8 mouse cellular contexts compared by ENCODE assay signal in the genomic region with DNA sequence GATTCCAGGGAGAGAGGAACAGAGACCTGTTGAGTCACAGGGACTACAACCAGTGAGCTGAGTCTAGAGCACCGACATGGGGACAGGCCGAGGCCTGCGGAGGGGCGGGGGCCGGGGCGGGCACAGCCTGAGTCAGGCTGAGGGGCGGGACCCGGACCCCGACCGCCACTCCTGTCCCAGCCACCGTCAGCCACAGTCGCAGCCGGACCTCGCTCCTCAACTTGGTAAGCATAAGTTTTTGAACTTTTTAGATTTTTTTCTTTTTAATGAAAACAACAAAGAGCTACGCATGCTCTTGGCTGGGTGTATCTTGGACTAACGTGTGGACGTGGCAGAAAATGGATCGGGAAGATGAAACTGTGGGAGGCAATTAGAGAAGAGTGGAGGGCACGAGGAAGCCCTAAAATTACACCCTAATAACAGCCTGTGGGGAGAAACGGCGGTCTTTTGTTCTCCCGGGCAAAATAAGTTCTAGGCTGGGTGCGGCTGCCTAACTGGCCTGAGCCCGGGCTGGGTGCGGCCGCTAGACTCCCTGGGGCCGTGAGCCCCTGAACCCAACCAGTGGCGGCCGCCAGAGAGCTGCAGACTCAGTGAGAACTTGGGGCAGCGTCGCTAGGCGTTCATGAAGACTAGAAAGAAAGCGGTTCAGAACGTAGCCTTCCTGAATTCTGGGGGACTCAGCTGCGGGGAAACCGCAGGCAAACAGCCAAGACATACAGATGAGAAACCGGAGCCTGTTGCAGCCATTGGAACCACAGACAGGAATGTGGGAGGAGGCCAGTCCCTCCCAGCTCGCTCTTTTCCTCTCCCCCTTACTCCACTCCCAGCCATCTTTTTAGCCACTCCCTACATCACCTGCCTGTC. TPM values are rescaled to one million over a fixed set of nuclear protein-coding genes. Genes with fewer than 3 reads are reported as not detected.
DNase-seq lines count a peak whose midpoint lies in the region; ATAC-seq and TF ChIP-seq lines count a peak whose summit lies in the region.

A gene (plus strand): TSS at position 159 of the 864 bp plus-strand sequence.

- WGBS in intestine, embryonic 14.5 days = 0% methylated on average over 37 of the region's 38 CpGs
- WGBS in liver, embryonic 14.5 days (ENCODE audit: insufficient replicate concordance) = 1% methylated on average over 38 of the region's 38 CpGs

- H3K27ac ChIP-seq in layer of hippocampus, adult 2 months = peak within 1 kb of the TSS; percentile 44; the same call in 1 of the 2 replicates
- no peak within 1 kb of the TSS for H3K27ac ChIP-seq in cortical plate, adult 2 months (ENCODE audit: insufficient read depth, low read length)
- H3K27ac ChIP-seq in intestine, embryonic 14.5 days (ENCODE audit: low read depth) = peak within 1 kb of the TSS; percentile 86
- H3K27ac ChIP-seq in liver, embryonic 14.5 days = no peak within 1 kb of the TSS

- ATAC-seq in intestine, embryonic 14.5 days (replicated peaks; ENCODE audit: low FRiP score, low TSS enrichment, low read depth) = peak; percentile 95
- ATAC-seq in liver, embryonic 14.5 days (ENCODE audit: insufficient read depth) = peak; percentile 82; the same call in 1 of the 2 replicates

- no peak for DNase-seq in layer of hippocampus, adult 2 months (ENCODE audit: low spot score in 2 of 2)
- no peak for DNase-seq in layer of hippocampus, adult 9-11 months
- DNase-seq in gastrocnemius, postnatal 4 days (ENCODE audit: low spot score in 2 of 2) = peak; percentile 45 to 63
- DNase-seq in intestine, embryonic 14.5 days (ENCODE audit: low spot score) = peak; percentile 86
- no peak for DNase-seq in liver, embryonic 14.5 days (ENCODE audit: low read depth in 3 of 3, low spot score in 3 of 3)
- peak; percentile 23 to 34 for DNase-seq in natural killer cell, adult 2 months (ENCODE audit: low spot score in 2 of 2)
- peak; percentile 36 for DNase-seq in testis, postnatal 14 days (ENCODE audit: low spot score)

- TF ChIP-seq EP300 in liver, embryonic 14.5 days (IDR thresholded peaks at IDR 0.05; ENCODE audit: low read depth) = no peak

- no peak for TF ChIP-seq POLR2A in cortical plate, adult 2 months (IDR thresholded peaks at IDR 0.05; ENCODE audit: extremely low read depth, insufficient read depth, low read length)

- H3K4me1 ChIP-seq in cortical plate, adult 2 months (ENCODE audit: control insufficient read depth, insufficient read depth, low read length) = no peaks in the 10 kb centered on the region
- peaks cover 6% of the 10 kb centered on the region for H3K4me1 ChIP-seq in intestine, embryonic 14.5 days (replicated peaks; ENCODE audit: control insufficient read depth, insufficient read depth, low read length)
- peaks cover 0 to 4% of the 10 kb centered on the region in 2 experiments; a peak in 1 of 4 replicates for H3K4me1 ChIP-seq in liver, embryonic 14.5 days (replicated peaks; ENCODE audit: control insufficient read depth in 2 of 2, insufficient read depth in 2 of 2, low read length in 1 of 2)

- H3K27me3 ChIP-seq in intestine, embryonic 14.5 days (replicated peaks; ENCODE audit: control insufficient read depth, insufficient read depth, low read length) = no peaks in the 10 kb centered on the region
- no peaks in the 10 kb centered on the region for H3K27me3 ChIP-seq in liver, embryonic 14.5 days (ENCODE audit: control insufficient read depth, insufficient read depth, low read length)

- peak within 1 kb of the TSS; percentile 55 for H3K4me3 ChIP-seq in layer of hippocampus, adult 2 months
- H3K4me3 ChIP-seq in cortical plate, adult 2 months (ENCODE audit: insufficient read depth, low read length) = peak within 1 kb of the TSS; percentile 17
- peak within 1 kb of the TSS; percentile 66 for H3K4me3 ChIP-seq in intestine, embryonic 14.5 days (ENCODE audit: low read depth, low read length)
- H3K4me3 ChIP-seq in liver, embryonic 14.5 days (ENCODE audit: insufficient read depth in 1 of 2, low read depth in 2 of 2, low read length in 2 of 2) = peak within 1 kb of the TSS; percentile 47 to 56

- peak within 1 kb of the TSS; percentile 81 for H3K9ac ChIP-seq in intestine, embryonic 14.5 days (ENCODE audit: low read length)
- peak within 1 kb of the TSS; percentile 39 for H3K9ac ChIP-seq in liver, embryonic 14.5 days (replicated peaks)

- peaks cover 10% of the 10 kb centered on the region; the same call in 1 of the 2 replicates for H3K36me3 ChIP-seq in intestine, embryonic 14.5 days (ENCODE audit: control insufficient read depth, insufficient read depth, low read length)
- no peaks in the 10 kb centered on the region for H3K36me3 ChIP-seq in liver, embryonic 14.5 days (replicated peaks; ENCODE audit: control insufficient read depth, insufficient read depth, low read depth)

- no peak for TF ChIP-seq CTCF in layer of hippocampus, adult 2 months (conservative IDR thresholded peaks at IDR 0.05)
- TF ChIP-seq CTCF in cortical plate, adult 2 months (IDR thresholded peaks at IDR 0.05; ENCODE audit: extremely low read depth, insufficient read depth, low read length) = no peak
- 0 out of 2 replicates have a peak, but pooled peaks have one; percentile 13 for TF ChIP-seq CTCF in liver, embryonic 14.5 days (IDR thresholded peaks at IDR 0.05; ENCODE audit: low read depth)

- peak within 1 kb of the TSS; percentile 56 for H3K4me2 ChIP-seq in intestine, embryonic 14.5 days (ENCODE audit: low read length)
- H3K4me2 ChIP-seq in liver, embryonic 14.5 days (ENCODE audit: low read depth) = peak within 1 kb of the TSS; percentile 69

- no peaks in the 10 kb centered on the region for H3K9me3 ChIP-seq in intestine, embryonic 14.5 days (ENCODE audit: control insufficient read depth, low read length)
- H3K9me3 ChIP-seq in liver, embryonic 14.5 days (ENCODE audit: control insufficient read depth, low read length) = no peaks in the 10 kb centered on the region

RNA-seq across cellular contexts. Expression of the gene that starts here (rescaled TPM):
- 1 to 10 TPM; 6.8 to 7.4 TPM for total RNA-seq in layer of hippocampus, adult 2 months (2021)
- polyA plus RNA-seq in cortical plate, adult 2 months (2012; rRNA removed) = 20.9 and 21.5 TPM in 2 replicates
- 100 to 1,000 TPM; 310 to 333 TPM for total RNA-seq in gastrocnemius, postnatal 4 days (2021)
- 946 TPM in 2 replicates for polyA plus RNA-seq in intestine, embryonic 14.5 days (2014; fragmentation: Nextera tagmentation; extraction: Ambion mirVana)
- polyA plus RNA-seq in liver, embryonic 14.5 days (2012; rRNA removed) = 39.1 and 46.2 TPM in 2 replicates
- polyA plus RNA-seq in liver, embryonic 14.5 days (2014; fragmentation: Nextera tagmentation; extraction: Ambion mirVana) = 126 and 159 TPM in 2 replicates

Comparison
In these comparisons a context has a peak if more than half of its experiments do, and no peak if none do; other contexts are left out.
1. RNA of the gene that starts here (total RNA-seq): 310 to 333 TPM in gastrocnemius, postnatal 4 days; 6.8 to 7.4 TPM in layer of hippocampus, adult 2 months; every median in the first group is over 10 times any median in the second.
2. DNase-seq: peak in gastrocnemius, postnatal 4 days (2 of 2), intestine, embryonic 14.5 days (single experiment), natural killer cell, adult 2 months (2 of 2) and testis, postnatal 14 days (single experiment); none in layer of hippocampus, adult 2 months (0 of 2), layer of hippocampus, adult 9-11 months (single experiment) and liver, embryonic 14.5 days (0 of 3).
3. H3K27ac ChIP-seq: peak in layer of hippocampus, adult 2 months (single experiment) and intestine, embryonic 14.5 days (single experiment); none in cortical plate, adult 2 months (single experiment) and liver, embryonic 14.5 days (single experiment).
4. Peak in every context shown above with its lines, with median percentiles within 50 percentile points of each other: H3K4me3 ChIP-seq.